Mouse (Mus musculus) layer of hippocampus, adult 9-10 months (tissue): Measurements from ENCODE around the gene Psg19.
"Not testable (repeated sequence)": the region's sequence is repeated elsewhere in the genome, so short reads cannot be mapped to it uniquely, and the experiment has no call there.

ENCODE experiments used
- DNase-seq: peaks from one replicate; pipeline ENCODE4 v3.0.0; 2022; ENCODE audit warnings: low spot score

The Psg19 gene

GRCm38 (mm10) chr7:18798420-18798819 is at the start of gene Psg19:
Psg19 (minus strand) TSS chr7:18798520.
- DNase-seq: no peak

DNA sequence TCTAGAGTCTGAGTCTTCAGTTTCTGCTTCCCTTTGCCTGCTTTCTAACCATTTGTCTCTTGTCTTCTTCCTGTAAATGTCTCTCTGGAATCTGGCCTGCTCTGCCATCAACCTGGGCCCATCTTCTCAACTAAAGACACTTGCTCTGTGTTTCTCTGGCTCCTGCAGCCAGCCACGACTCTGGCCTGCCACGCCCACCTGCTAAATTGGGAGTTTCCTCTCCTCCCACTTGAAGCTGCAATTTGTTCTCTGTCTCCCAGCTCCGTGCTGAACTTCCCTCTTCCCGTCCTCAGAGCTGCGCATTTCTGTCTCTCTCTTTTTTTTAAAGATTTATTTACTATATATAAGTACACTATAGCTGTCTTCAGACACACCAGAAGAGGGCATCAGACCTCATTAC is 46.5 kb upstream of the Psg19 start:
- DNase-seq: no peak

DNA sequence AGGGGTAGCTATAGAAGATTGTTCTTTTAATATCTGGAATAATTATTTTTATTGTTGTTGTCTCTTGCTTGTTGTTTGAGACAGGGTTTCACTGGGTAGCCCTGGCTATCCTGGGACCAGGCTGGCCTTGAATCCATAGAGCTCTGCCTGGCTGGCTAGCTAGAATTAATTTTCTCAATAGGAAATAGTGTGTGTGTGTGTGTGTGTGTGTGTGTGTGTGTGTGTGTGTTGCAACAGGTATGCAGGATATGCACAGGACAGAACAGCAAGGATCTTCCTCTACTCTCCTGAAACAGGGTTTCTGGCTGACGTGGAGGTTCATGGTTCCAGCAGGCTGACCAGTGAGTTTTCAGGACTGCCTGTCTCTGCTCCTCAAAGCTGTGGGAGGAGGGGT is 42.9 kb upstream of the Psg19 start:
- no peak for DNase-seq

DNA sequence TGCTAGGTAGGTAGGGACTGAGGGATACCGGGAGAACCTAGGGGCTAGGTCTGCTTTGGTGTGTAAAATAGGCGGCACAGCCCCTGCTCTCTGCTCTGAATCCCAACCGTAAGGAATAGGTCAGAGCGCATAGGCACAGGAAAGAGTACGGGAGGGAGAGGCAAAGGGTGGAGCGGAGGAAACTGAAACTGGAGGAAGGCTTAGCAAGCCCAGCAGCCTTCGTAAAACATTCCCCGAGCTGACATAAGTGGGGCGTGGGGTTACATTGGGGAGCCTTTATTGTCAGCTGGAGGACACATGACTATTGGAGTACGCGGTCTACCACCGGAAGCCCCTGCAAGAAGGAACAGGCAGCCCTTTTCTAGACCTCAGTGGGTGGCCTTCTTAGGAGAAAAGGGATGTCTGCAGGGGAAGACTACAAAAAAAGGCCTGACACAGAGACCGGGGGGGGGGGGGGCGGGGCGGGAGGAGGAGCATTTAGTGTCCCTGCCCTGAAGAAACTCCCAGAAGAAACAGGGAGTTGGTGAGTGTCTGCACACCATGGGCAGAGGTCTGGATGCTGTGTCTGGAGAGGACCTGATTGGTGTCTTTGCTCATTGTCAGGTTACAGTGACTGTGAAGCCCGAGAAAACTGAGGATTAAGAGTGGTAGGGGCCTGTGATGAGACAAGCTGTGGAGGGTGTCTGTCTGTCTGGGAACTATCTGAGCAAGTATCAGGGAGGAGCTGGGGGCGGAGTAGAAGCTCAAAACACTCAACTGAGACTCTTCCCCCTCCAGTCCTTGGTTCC is 42.3 kb upstream of the Psg19 start:
- DNase-seq: no peak

DNA sequence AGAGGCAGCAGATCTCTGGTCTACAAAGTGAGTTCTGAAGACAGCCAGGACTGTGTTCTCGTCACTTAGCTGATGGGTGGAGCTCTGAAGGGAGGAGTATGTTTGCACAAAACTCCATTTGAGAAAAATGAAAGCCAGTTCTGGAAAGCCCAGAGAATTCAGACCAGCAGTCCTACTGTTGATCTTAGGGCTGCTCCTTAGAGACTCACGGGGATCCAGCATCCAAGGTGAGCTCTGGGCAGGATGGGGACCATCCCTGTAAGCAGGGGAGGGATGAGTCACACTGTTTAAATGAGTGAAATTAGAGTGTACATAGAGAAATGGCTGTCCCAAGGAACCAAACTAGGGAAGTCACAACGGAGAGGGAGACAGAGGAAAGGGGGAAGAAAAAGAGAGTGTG is 41.5 kb upstream of the Psg19 start, which contains the start of gene Mill2:
Gene Mill2, plus strand, starts transcription at position 102 of the 400 bp plus-strand sequence.
- DNase-seq: no peak

DNA sequence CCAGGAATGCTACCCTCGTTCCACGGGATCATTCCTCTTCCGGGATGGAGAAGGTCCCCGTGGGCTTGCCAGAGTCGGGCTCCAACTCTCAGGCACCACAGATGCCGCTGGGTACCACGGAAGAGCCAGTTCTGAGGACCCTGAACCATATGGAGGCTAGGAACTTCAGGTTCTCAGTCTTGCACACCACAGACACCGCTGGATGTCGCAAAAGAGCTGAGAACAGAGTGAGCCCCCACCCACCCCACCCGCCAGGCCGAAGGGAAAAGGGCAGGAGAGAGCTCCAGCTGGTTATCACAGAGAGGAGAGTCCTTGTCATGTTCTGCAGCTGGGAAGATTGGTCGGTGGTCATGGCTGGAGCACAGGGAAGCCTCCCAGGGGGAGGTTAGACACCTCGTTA is 34.0 kb upstream of the Psg19 start:
- DNase-seq: no peak

DNA sequence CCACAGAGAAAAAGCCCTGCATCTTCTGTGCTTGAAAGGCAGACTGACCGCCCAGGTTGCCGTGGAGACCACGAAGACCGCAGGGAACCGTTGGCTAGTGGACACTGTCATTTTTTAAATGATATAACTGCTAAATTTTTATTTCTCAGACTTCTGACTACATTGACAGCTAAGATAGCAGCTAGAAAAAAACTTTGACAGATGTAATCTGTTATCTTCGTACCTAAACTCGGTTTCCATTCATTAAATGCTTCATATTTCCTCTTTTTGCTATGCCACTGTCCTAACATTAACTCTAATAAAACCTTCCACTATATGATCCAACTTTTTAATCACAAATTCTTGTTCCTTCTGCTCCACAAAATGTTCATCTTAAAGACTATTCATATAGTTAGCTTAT is 31.2 kb upstream of the Psg19 start:
- no peak for DNase-seq

DNA sequence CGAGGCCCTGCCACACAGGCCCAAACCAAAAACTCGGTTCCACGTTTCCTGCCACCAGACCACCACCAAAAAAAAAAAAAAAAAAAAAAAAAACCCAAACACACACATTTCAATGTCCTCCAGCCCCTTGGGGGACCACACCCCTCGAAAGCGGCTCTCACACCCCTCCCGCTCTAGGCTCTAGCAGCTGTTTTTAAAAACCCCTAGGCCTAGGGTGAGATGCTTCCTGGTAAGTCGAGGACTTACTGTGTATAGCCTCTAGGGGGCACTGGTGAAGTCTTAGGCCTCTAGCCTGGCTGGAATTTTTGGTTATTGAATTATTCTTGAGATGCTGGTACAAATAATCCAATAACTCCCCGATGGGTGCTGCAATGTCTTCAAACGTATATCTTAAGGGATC is 30.3 kb upstream of the Psg19 start:
- DNase-seq: no peak

DNA sequence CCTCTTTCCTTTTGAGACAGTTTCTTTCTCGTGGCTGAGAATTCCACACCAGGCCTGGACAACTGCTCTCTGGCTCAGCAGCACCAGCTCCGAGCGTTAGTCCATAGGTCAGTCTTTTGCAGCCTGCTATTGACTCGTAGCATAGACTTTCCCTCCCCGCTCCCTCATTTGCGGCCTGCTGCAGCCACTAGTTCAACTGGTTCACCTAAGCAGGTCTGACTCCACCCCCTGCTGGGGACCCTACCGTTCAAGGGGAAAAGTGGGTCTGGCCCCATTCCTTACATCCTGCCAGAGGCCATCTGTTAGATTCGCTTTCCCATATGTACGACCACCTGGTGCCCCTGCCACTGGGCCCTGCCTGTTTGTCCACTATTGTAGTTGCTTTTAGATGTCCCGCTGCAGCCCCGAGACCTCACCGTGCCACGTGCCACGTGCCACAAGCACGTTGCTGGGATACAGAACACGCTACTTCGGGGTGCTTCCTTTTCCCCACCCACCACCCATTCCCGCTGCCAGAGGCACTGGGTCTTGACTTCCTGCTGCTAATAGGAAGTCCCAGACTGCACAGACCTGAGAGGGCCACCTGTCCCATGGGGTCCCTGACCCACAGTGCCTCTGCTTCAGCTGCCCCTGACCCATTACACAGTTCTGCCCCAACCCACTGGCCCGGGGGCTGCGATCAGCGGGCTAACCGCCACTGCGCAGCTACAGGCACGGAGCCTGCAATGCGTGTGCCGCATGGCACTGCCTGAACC is 29.6 kb upstream of the Psg19 start:
- no peak for DNase-seq

- DNase-seq: no peak
Observed at GRCm38 (mm10) chr7:18821507-18821906, 23.2 kb upstream of the Psg19 start, which contains the start of gene Psg17. Psg17 (minus strand) TSS chr7:18821607.

- no peak for DNase-seq
Observed at GRCm38 (mm10) chr7:18818301-18818700, 20.0 kb upstream of the Psg19 start.

- DNase-seq: no peak
Observed at GRCm38 (mm10) chr7:18803526-18803925, 5.2 kb upstream of the Psg19 start.

DNA sequence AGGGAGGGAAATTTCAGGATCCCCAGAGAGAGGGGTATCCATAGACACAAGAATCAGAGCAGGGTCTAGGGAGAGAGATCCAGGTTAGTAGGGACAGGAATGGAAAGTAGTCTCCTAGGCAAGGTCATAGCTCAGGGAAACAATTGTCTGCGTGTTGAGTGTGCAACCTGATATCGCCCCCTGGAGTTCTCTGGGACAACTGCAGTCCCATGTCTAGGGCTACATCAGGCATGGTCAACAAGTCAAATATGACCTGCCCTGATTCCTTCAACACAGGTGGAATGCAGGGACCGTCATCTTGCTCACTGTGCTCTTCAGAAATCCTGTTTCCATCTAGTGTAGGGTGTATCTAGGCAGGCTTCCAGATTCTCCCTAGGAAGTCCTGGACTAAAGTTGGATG is 809 bp upstream of the Psg19 start:
- DNase-seq: no peak

- not testable (repeated sequence) for DNase-seq
Observed at GRCm38 (mm10) chr7:18790671-18791070, 7.6 kb downstream of the Psg19 start.

DNA sequence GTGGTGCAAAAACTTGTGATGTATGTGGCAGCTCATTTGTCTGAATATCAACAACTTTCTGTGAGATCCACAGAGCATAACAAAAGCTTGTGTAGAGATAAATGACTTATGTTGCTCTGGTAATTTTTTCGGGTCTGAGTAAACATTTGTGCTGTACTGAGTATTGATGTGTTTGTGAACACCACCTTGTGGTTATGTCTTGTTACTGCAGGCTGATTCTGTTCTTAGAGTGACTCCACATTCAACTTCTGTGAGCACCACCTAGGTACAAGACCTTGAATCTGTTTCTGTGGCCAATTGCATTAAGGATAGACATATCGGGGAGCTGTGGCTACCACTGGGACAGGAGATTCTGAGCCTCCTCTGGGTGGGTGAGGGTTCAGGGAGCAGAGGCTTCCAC is 17.0 kb downstream of the Psg19 start:
- DNase-seq: not testable (repeated sequence)

DNA sequence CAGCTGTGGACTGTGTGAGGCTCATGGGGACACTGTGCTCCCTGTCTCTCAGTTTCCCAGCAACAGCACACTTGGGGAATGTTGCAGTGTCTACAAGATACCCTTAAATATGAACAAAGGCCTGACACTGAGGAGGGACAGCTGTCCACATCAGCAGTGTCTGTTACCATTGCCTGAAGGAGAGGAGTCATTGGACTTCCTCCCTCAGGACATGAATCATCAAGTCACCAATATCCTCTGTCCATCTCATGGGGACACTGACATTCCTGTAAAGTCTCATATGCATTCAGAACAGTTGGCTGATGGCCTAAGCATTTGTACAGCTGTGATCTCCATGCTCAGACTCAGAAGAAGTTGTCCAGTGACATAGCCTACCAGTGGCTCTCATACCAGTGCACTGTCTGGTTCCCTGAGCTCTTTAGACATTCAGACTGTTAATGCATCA is 19.0 kb downstream of the Psg19 start:
- no peak for DNase-seq

GRCm38 (mm10) chr7:18762885-18763284 is 35.4 kb downstream of the Psg19 start:
- not testable (repeated sequence) for DNase-seq

- not testable (repeated sequence) for DNase-seq
Observed at GRCm38 (mm10) chr7:18760152-18760551, 38.2 kb downstream of the Psg19 start.

DNA sequence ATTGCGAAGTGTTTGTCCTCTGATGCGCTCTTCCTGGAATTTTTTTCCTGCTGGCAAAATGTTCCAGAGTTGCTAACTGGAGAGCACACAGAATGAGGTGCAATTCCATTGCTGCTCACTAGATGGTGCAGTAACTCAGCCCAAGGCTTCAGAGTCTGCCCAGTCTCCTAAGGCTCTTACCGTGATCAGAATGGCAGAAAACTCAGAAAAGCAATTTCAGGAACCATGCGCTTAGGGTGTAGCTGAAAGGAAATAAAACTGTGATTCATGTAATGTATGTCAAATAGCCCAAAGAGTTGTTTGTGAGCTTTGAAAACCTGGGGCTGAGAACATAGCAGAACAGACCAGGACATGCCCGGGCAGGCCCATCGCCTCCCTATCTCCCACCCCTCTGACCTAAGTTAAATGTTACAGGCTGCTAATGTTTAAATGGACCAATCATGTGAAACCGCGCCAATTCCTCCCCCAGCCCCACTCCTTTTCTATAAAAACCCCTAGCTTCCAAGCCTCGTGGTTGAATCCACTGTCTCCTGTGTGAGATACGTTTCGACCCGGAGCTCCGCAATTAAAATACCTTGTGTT is 48.3 kb downstream of the Psg19 start:
- peak; percentile 31 for DNase-seq

- no peak for DNase-seq
Observed at GRCm38 (mm10) chr7:18748994-18749895, 49.1 kb downstream of the Psg19 start.

- not testable (repeated sequence) for DNase-seq
Observed at GRCm38 (mm10) chr7:18747420-18747819, 50.9 kb downstream of the Psg19 start.
